Mouse (Mus musculus) limb, embryonic 13.5 days (tissue): Measurements from ENCODE around the gene Gper1. TPM values are rescaled to one million over a fixed set of nuclear protein-coding genes. Genes with fewer than 3 reads are reported as not detected.

Experiments used
- ATAC-seq: fragments of 200-750 bp; cut with Nextera tagmentation; 2 replicates; pipeline ENCODE4 v1.8.0; 2017; ENCODE audit warnings: low read depth, moderate number of reproducible peaks, moderate TSS enrichment; ENCODE audit not compliant: low FRiP score
- H3K27ac ChIP-seq: fragments of 300-500 bp; sonication (generic); 2 replicates; pipeline ENCODE4 v1.5.1; 2015; ENCODE audit warnings: inconsistent platforms, mild to moderate bottlenecking, moderate library complexity
- H3K27me3 ChIP-seq: fragments of 300-500 bp; sonication (generic); 2 replicates; pipeline ENCODE4 v1.6.1; 2015; ENCODE audit warnings: mild to moderate bottlenecking, inconsistent platforms
- H3K36me3 ChIP-seq: fragments of 300-500 bp; sonication (generic); 2 replicates; pipeline ENCODE4 v1.6.1; 2015; ENCODE audit warnings: inconsistent platforms, mild to moderate bottlenecking, moderate library complexity
- H3K4me1 ChIP-seq: fragments of 300-500 bp; sonication (generic); 2 replicates; pipeline ENCODE4 v1.6.1; 2015; ENCODE audit warnings: inconsistent platforms
- H3K4me2 ChIP-seq: fragments of 300-500 bp; sonication (generic); replicated peaks from 2 replicates; pipeline ENCODE4 v1.6.1; 2015; ENCODE audit warnings: inconsistent platforms, mild to moderate bottlenecking, moderate library complexity
- H3K4me3 ChIP-seq: fragments of 300-500 bp; sonication (generic); 2 replicates; pipeline ENCODE4 v1.5.1; 2015; ENCODE audit warnings: moderate library complexity, mild to moderate bottlenecking, inconsistent platforms
- H3K9ac ChIP-seq: fragments of 300-500 bp; sonication (generic); 2 replicates; pipeline ENCODE4 v1.6.1; 2015; ENCODE audit warnings: mild to moderate bottlenecking, inconsistent platforms
- H3K9me3 ChIP-seq: fragments of 300-500 bp; sonication (generic); 2 replicates; pipeline ENCODE4 v1.6.1; 2016; ENCODE audit warnings: inconsistent platforms
- WGBS: fragments of 180-500 bp; shearing (Covaris S2); methylation state at CpG from one replicate; pipeline ENCODE4 v1.1.7; 2015; 5-methylcytosine and 5-hydroxymethylcytosine counted together
- polyA plus RNA-seq: library from polyadenylated mRNA; unstranded; fragments of >200 nt; fragmentation: Nextera tagmentation; extraction: Ambion mirVana; gene quantifications from 2 replicates; pipeline ENCODE4 v1.2.1, GENCODE M21; 2015

The Gper1 gene
- polyA plus RNA-seq, 1 experiment from 2014 or later: 3.5 TPM

- Histone ChIP-seq H3K4me2 (peak overlapping the region; percentile 43), H3K27ac (peak overlapping the region; percentile 67)
These were observed 15.6 kb upstream of the Gper1 start for GRCm38 (mm10) chr5:139407121-139407885.

GRCm38 (mm10) chr5:139408511-139408910 lies 14.4 kb upstream of the Gper1 start:
- Histone ChIP-seq H3K9ac (no peak overlapping the region), H3K4me3 (no peak overlapping the region), H3K27ac (no peak overlapping the region), H3K4me2 (no peak overlapping the region; the same call in 1 of the 2 replicates), H3K4me1 (peaks cover 52% of the 10 kb centered on the region), H3K9me3 (no peaks in the 10 kb centered on the region), H3K27me3 (no peaks in the 10 kb centered on the region), H3K36me3 (no peaks in the 10 kb centered on the region)
- ATAC-seq: no peak
- WGBS: 85% methylated on average over 7 of the region's 7 CpGs

More at GRCm38 (mm10) chr5:139407121-139407885, 15.6 kb upstream of the Gper1 start:
- no peaks in the 10 kb centered on the region for H3K9me3 ChIP-seq
- 0 out of 2 replicates have a peak overlapping the region, but pooled peaks have one; percentile 1 for H3K4me3 ChIP-seq
- no peaks in the 10 kb centered on the region for H3K27me3 ChIP-seq
- no peak; the same call in 1 of the 2 replicates for ATAC-seq
- peaks cover 45% of the 10 kb centered on the region for H3K4me1 ChIP-seq
- H3K9ac ChIP-seq: 0 out of 2 replicates have a peak overlapping the region, but pooled peaks have one; percentile 31
- WGBS: 74% methylated on average over 14 of the region's 14 CpGs
- H3K36me3 ChIP-seq: no peaks in the 10 kb centered on the region

- peaks cover 1% of the 10 kb centered on the region; the same call in 1 of the 2 replicates for H3K36me3 ChIP-seq
- no peaks in the 10 kb centered on the region for H3K9me3 ChIP-seq
- H3K4me3 ChIP-seq: no peak overlapping the region
- no peak overlapping the region for H3K4me2 ChIP-seq
- H3K27me3 ChIP-seq: no peaks in the 10 kb centered on the region
- H3K4me1 ChIP-seq: peaks cover 61% of the 10 kb centered on the region
- WGBS: 71% methylated on average over 12 of the region's 12 CpGs
- H3K9ac ChIP-seq: 0 out of 2 replicates have a peak overlapping the region, but pooled peaks have one; percentile 35
- no peak for ATAC-seq
- peak overlapping the region; percentile 6; the same call in 1 of the 2 replicates for H3K27ac ChIP-seq
These were observed 13.5 kb upstream of the Gper1 start for GRCm38 (mm10) chr5:139409412-139409811.

- H3K4me3 ChIP-seq: no peak overlapping the region
- no peak overlapping the region for H3K4me2 ChIP-seq
- H3K27me3 ChIP-seq: no peaks in the 10 kb centered on the region
- no peak overlapping the region for H3K27ac ChIP-seq
- H3K9ac ChIP-seq: no peak overlapping the region
- H3K9me3 ChIP-seq: no peaks in the 10 kb centered on the region
- ATAC-seq: no peak
- 90% methylated on average over 4 of the region's 4 CpGs for WGBS
- peaks cover 58% of the 10 kb centered on the region for H3K4me1 ChIP-seq
- H3K36me3 ChIP-seq: peaks cover 8% of the 10 kb centered on the region; the same call in 1 of the 2 replicates
These were observed 12.9 kb upstream of the Gper1 start for GRCm38 (mm10) chr5:139410056-139410455.

- ATAC-seq: no peak
- no peak overlapping the region for H3K27ac ChIP-seq
- H3K9me3 ChIP-seq: no peaks in the 10 kb centered on the region
- WGBS: 91% methylated on average over 6 of the region's 6 CpGs
- peaks cover 9% of the 10 kb centered on the region; the same call in 1 of the 2 replicates for H3K36me3 ChIP-seq
- no peak overlapping the region for H3K9ac ChIP-seq
- H3K27me3 ChIP-seq: no peaks in the 10 kb centered on the region
- no peak overlapping the region for H3K4me2 ChIP-seq
- peaks cover 48% of the 10 kb centered on the region for H3K4me1 ChIP-seq
- H3K4me3 ChIP-seq: no peak overlapping the region
These were observed 11.8 kb upstream of the Gper1 start for GRCm38 (mm10) chr5:139411117-139411516.

- H3K4me1 ChIP-seq: peaks cover 44% of the 10 kb centered on the region
- no peak overlapping the region for H3K4me2 ChIP-seq
- no peaks in the 10 kb centered on the region for H3K9me3 ChIP-seq
- H3K27ac ChIP-seq: no peak overlapping the region
- 82% methylated on average over 15 of the region's 15 CpGs for WGBS
- peaks cover 10% of the 10 kb centered on the region; the same call in 1 of the 2 replicates for H3K36me3 ChIP-seq
- H3K4me3 ChIP-seq: no peak overlapping the region
- H3K9ac ChIP-seq: no peak overlapping the region
- ATAC-seq: no peak
- no peaks in the 10 kb centered on the region for H3K27me3 ChIP-seq
These were observed 11.2 kb upstream of the Gper1 start for GRCm38 (mm10) chr5:139411665-139412314.

- no peak for ATAC-seq
- H3K36me3 ChIP-seq: peaks cover 15% of the 10 kb centered on the region; the same call in 1 of the 2 replicates
- no peak overlapping the region for H3K4me3 ChIP-seq
- H3K9ac ChIP-seq: no peak overlapping the region
- 49% methylated on average over 4 of the region's 4 CpGs for WGBS
- H3K27ac ChIP-seq: no peak overlapping the region
- H3K4me1 ChIP-seq: peaks cover 32% of the 10 kb centered on the region
- no peaks in the 10 kb centered on the region for H3K27me3 ChIP-seq
- H3K4me2 ChIP-seq: no peak overlapping the region
- H3K9me3 ChIP-seq: no peaks in the 10 kb centered on the region; the same call in 1 of the 2 replicates
These were observed 9.4 kb upstream of the Gper1 start for GRCm38 (mm10) chr5:139413545-139413944.

GRCm38 (mm10) chr5:139415001-139415400 lies 8.0 kb upstream of the Gper1 start:
- Histone ChIP-seq H3K4me3 (no peak overlapping the region), H3K27me3 (no peaks in the 10 kb centered on the region), H3K9ac (no peak overlapping the region; the same call in 1 of the 2 replicates), H3K4me1 (peaks cover 33% of the 10 kb centered on the region), H3K9me3 (no peaks in the 10 kb centered on the region; the same call in 1 of the 2 replicates), H3K27ac (no peak overlapping the region), H3K4me2 (no peak overlapping the region), H3K36me3 (peaks cover 15% of the 10 kb centered on the region; the same call in 1 of the 2 replicates)
- 86% methylated on average over 5 of the region's 5 CpGs for WGBS
- ATAC-seq: no peak

- WGBS: 93% methylated on average over 4 of the region's 4 CpGs
These were observed 6.0 kb upstream of the Gper1 start for GRCm38 (mm10) chr5:139416942-139417341.

GRCm38 (mm10) chr5:139417480-139417879 lies 5.5 kb upstream of the Gper1 start:
- Histone ChIP-seq H3K4me2 (no peak overlapping the region), H3K4me1 (peaks cover 40% of the 10 kb centered on the region), H3K9me3 (no peaks in the 10 kb centered on the region; the same call in 1 of the 2 replicates), H3K36me3 (peaks cover 15% of the 10 kb centered on the region; the same call in 1 of the 2 replicates), H3K9ac (no peak overlapping the region), H3K4me3 (no peak overlapping the region), H3K27me3 (no peaks in the 10 kb centered on the region), H3K27ac (no peak overlapping the region)
- ATAC-seq: no peak
- 93% methylated on average over 3 of the region's 3 CpGs for WGBS

More at GRCm38 (mm10) chr5:139416942-139417341, 6.0 kb upstream of the Gper1 start:
- H3K4me2 ChIP-seq: no peak overlapping the region
- no peak overlapping the region for H3K9ac ChIP-seq
- no peak overlapping the region for H3K4me3 ChIP-seq
- H3K9me3 ChIP-seq: no peaks in the 10 kb centered on the region; the same call in 1 of the 2 replicates
- ATAC-seq: no peak
- H3K27me3 ChIP-seq: no peaks in the 10 kb centered on the region
- no peak overlapping the region for H3K27ac ChIP-seq
- peaks cover 35% of the 10 kb centered on the region for H3K4me1 ChIP-seq
- H3K36me3 ChIP-seq: peaks cover 15% of the 10 kb centered on the region; the same call in 1 of the 2 replicates

- ATAC-seq: no peak
- Histone ChIP-seq H3K4me1 (peaks cover 43% of the 10 kb centered on the region), H3K27ac (peak overlapping the region; percentile 28; the same call in 1 of the 2 replicates), H3K4me3 (no peak overlapping the region), H3K4me2 (no peak overlapping the region), H3K36me3 (peaks cover 15% of the 10 kb centered on the region; the same call in 1 of the 2 replicates), H3K27me3 (no peaks in the 10 kb centered on the region), H3K9ac (no peak overlapping the region), H3K9me3 (no peaks in the 10 kb centered on the region; the same call in 1 of the 2 replicates)
- 83% methylated on average over 2 of the region's 2 CpGs for WGBS
These were observed 4.8 kb upstream of the Gper1 start for GRCm38 (mm10) chr5:139418110-139418509.

- Histone ChIP-seq H3K36me3 (peaks cover 15% of the 10 kb centered on the region; the same call in 1 of the 2 replicates), H3K9ac (0 out of 2 replicates have a peak overlapping the region, but pooled peaks have one; percentile 20), H3K4me3 (no peak overlapping the region), H3K9me3 (no peaks in the 10 kb centered on the region; the same call in 1 of the 2 replicates), H3K4me2 (no peak overlapping the region), H3K27ac (peak overlapping the region; percentile 28; the same call in 1 of the 2 replicates), H3K4me1 (peaks cover 43% of the 10 kb centered on the region), H3K27me3 (no peaks in the 10 kb centered on the region)
- ATAC-seq: peak; percentile 35
- 16% methylated on average over 3 of the region's 3 CpGs for WGBS
These were observed 4.3 kb upstream of the Gper1 start for GRCm38 (mm10) chr5:139418633-139419032.
